Mouse (Mus musculus) kidney, embryonic 15.5 days (tissue): ENCODE data around the gene Slc8b1. TPM values are rescaled to one million over a fixed set of nuclear protein-coding genes. Genes with fewer than 3 reads are reported as not detected.

ENCODE experiments used
- ATAC-seq: fragments of 200-750 bp; cut with Nextera tagmentation; replicated peaks from 2 replicates; pipeline ENCODE4 v1.8.0; 2017; ENCODE audit warnings: moderate TSS enrichment; ENCODE audit not compliant: low FRiP score
- H3K27ac ChIP-seq: fragments of 300-500 bp; sonication (generic); 2 replicates; pipeline ENCODE4 v1.5.1; 2015; ENCODE audit warnings: mild to moderate bottlenecking, inconsistent platforms
- H3K27me3 ChIP-seq: fragments of 300-500 bp; sonication (generic); 2 replicates; pipeline ENCODE4 v1.6.1; 2015; ENCODE audit warnings: inconsistent platforms
- H3K36me3 ChIP-seq: fragments of 300-500 bp; sonication (generic); 2 replicates; pipeline ENCODE4 v1.6.1; 2015; ENCODE audit warnings: inconsistent platforms
- H3K4me1 ChIP-seq: fragments of 300-500 bp; sonication (generic); 2 replicates; pipeline ENCODE4 v1.6.1; 2015; ENCODE audit warnings: inconsistent platforms
- H3K4me2 ChIP-seq: fragments of 300-500 bp; sonication (generic); 2 replicates; pipeline ENCODE4 v1.6.1; 2015; ENCODE audit warnings: moderate library complexity, mild to moderate bottlenecking, inconsistent platforms
- H3K4me3 ChIP-seq: fragments of 300-500 bp; sonication (generic); replicated peaks from 2 replicates; pipeline ENCODE4 v1.5.1; 2015; ENCODE audit warnings: mild to moderate bottlenecking, inconsistent platforms
- H3K9ac ChIP-seq: fragments of 300-500 bp; sonication (generic); 2 replicates; pipeline ENCODE4 v1.6.1; 2015; ENCODE audit warnings: mild to moderate bottlenecking, inconsistent platforms
- H3K9me3 ChIP-seq: fragments of 300-500 bp; sonication (generic); replicated peaks from 2 replicates; pipeline ENCODE4 v1.6.1; 2016; ENCODE audit warnings: inconsistent platforms
- WGBS: fragments of 180-500 bp; shearing (Covaris S2); methylation state at CpG from one replicate; pipeline ENCODE4 v1.1.7; 2015; ENCODE audit warnings: mixed read lengths; 5-methylcytosine and 5-hydroxymethylcytosine counted together
- polyA plus RNA-seq: library from polyadenylated mRNA; unstranded; fragments of >200 nt; fragmentation: Nextera tagmentation; extraction: Ambion mirVana; gene quantifications from 2 replicates; pipeline ENCODE4 v1.2.1, GENCODE M21; 2015

Slc8b1 gene
- polyA plus RNA-seq, 1 experiment from 2014 or later = 9.7 TPM

GRCm38 (mm10) chr5:120562956-120563913 lies 52.3 kb downstream of the Slc8b1 start:
- peaks cover 96% of the 10 kb centered on the region for H3K4me1 ChIP-seq
- H3K27ac ChIP-seq = peak overlapping the region; percentile 97
- H3K36me3 ChIP-seq = no peaks in the 10 kb centered on the region
- no peak overlapping the region for H3K9ac ChIP-seq
- H3K4me3 ChIP-seq = no peak overlapping the region
- H3K4me2 ChIP-seq = peak overlapping the region; percentile 40
- H3K9me3 ChIP-seq = no peaks in the 10 kb centered on the region
- WGBS = 11% methylated on average over 28 of the region's 28 CpGs
- no peaks in the 10 kb centered on the region for H3K27me3 ChIP-seq
- peak; percentile 69 for ATAC-seq

DNA sequence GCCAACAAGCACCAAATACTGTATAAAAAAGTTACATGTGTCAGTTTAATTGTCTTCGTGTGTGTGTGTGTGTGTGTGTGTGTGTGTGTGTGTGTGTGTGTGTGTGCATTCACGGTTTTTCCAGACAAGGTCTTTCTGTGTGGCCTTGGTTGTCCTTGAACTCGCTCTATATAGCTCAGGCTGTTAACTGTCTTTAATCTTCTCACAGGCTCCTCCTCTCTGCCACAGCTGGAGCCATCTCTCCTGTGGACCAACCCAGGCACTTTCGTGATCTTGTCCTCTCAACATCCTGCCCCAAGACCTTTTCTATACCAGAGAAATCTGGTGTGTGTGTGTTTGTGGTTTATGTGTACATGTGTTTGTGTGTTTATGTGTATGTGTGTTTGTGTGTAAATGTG lies 52.9 kb downstream of the Slc8b1 start:
- Histone ChIP-seq H3K4me3 (no peak overlapping the region), H3K4me1 (peaks cover 96% of the 10 kb centered on the region), H3K4me2 (peak overlapping the region; percentile 40; the same call in 1 of the 2 replicates), H3K9ac (no peak overlapping the region), H3K9me3 (no peaks in the 10 kb centered on the region), H3K27me3 (no peaks in the 10 kb centered on the region), H3K36me3 (no peaks in the 10 kb centered on the region), H3K27ac (peak overlapping the region; percentile 97)
- 20% methylated on average over 4 of the region's 4 CpGs for WGBS
- no peak for ATAC-seq

DNA sequence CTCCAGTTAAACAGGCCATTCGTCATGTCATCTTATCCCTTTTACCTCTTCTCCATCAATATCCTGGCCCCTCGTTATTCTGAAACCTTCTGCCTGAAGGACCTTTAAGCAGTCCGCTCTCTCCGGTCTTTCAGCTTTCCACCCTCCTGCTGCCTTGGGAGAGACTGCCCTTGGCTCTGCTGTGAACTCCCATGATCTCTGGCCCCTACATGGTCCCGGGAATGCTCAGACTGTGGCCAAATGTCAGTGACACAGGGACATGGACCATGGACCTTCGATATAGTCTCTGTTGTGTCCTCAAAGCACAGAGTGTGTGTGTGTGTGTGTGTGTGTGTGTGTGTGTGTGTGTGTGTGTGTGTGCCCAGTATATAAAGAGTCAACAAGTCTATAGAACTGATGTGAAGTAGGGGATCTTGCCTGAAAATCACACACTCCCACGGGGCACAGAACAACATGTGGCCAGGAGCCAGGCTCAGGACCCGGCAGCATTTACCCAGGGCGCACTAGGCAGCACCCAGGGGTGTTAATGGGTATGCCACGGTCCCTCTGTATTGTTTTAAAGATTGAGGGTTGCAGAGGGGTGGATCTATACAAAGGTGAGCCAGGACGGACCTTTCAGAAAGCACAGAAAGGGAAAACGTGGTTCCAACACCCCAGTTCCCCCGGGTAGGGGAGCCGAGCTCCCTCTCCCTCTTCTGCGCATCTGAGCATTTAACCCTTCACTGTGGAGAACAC lies 54.4 kb downstream of the Slc8b1 start:
- Histone ChIP-seq H3K4me1 (peaks cover 96% of the 10 kb centered on the region), H3K9me3 (no peaks in the 10 kb centered on the region), H3K4me3 (no peak overlapping the region), H3K27me3 (no peaks in the 10 kb centered on the region), H3K27ac (peak overlapping the region; percentile 82), H3K4me2 (0 out of 2 replicates have a peak overlapping the region, but pooled peaks have one; percentile 9), H3K9ac (0 out of 2 replicates have a peak overlapping the region, but pooled peaks have one; percentile 21), H3K36me3 (no peaks in the 10 kb centered on the region)
- ATAC-seq = no peak
- WGBS = 39% methylated on average over 15 of the region's 15 CpGs

- H3K4me3 ChIP-seq = no peak overlapping the region
- peaks cover 96% of the 10 kb centered on the region for H3K4me1 ChIP-seq
- peak overlapping the region; percentile 82 for H3K27ac ChIP-seq
- no peak for ATAC-seq
- no peaks in the 10 kb centered on the region for H3K9me3 ChIP-seq
- 0 out of 2 replicates have a peak overlapping the region, but pooled peaks have one; percentile 21 for H3K9ac ChIP-seq
- no peaks in the 10 kb centered on the region for H3K36me3 ChIP-seq
- no peak overlapping the region for H3K4me2 ChIP-seq
- WGBS = 52% methylated on average over 5 of the region's 5 CpGs
- no peaks in the 10 kb centered on the region for H3K27me3 ChIP-seq
Observed at GRCm38 (mm10) chr5:120566101-120566500, 55.1 kb downstream of the Slc8b1 start.

DNA sequence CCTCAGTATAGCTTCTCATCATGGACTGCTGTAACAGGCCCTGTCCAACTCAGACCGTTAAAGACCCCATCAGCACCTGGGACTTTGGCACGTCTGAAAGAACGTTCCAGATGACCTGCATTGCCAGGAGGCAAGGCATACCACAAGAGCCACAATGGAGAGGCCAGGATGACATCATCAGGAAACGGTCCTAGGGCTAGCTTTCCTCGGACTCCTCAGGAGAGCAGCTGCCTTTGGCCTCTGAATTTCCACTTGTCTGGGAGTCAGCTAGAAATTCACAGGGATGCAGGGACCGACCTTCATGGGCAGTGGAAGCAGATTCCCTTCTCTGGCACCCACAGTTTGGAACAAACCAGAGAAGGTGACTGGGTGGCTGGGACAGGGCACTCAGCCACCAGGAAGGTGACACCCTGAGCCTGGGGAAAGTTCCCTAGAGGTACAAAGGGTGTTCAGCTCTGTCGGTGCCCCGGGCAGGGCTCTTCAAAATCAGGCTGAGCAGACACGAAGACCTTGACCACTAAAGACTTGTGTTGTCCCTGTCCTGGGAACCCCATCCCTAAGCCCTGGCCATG lies 55.8 kb downstream of the Slc8b1 start:
- Histone ChIP-seq H3K9ac (no peak overlapping the region), H3K4me3 (no peak overlapping the region), H3K9me3 (no peaks in the 10 kb centered on the region), H3K4me2 (no peak overlapping the region), H3K27me3 (no peaks in the 10 kb centered on the region), H3K27ac (peak overlapping the region; percentile 82), H3K36me3 (no peaks in the 10 kb centered on the region), H3K4me1 (peaks cover 99% of the 10 kb centered on the region)
- no peak for ATAC-seq
- 33% methylated on average over 9 of the region's 9 CpGs for whole genome bisulfite sequencing

- Histone ChIP-seq H3K4me3 (no peak overlapping the region), H3K36me3 (no peaks in the 10 kb centered on the region), H3K9ac (no peak overlapping the region; the same call in 1 of the 2 replicates), H3K27me3 (0 out of 2 replicates have a peak, but pooled peaks cover under 1% of the 10 kb centered on the region), H3K9me3 (no peaks in the 10 kb centered on the region), H3K4me2 (peak overlapping the region; percentile 10; the same call in 1 of the 2 replicates), H3K27ac (peak overlapping the region; percentile 82), H3K4me1 (peaks cover 97% of the 10 kb centered on the region)
- no peak for ATAC-seq
- WGBS = 10% methylated on average over 21 of the region's 21 CpGs
Observed at GRCm38 (mm10) chr5:120567253-120567701, 56.3 kb downstream of the Slc8b1 start.

GRCm38 (mm10) chr5:120567761-120568211 lies 56.8 kb downstream of the Slc8b1 start:
- Histone ChIP-seq H3K9ac (no peak overlapping the region; the same call in 1 of the 2 replicates), H3K9me3 (no peaks in the 10 kb centered on the region), H3K36me3 (0 out of 2 replicates have a peak, but pooled peaks cover under 1% of the 10 kb centered on the region), H3K27me3 (0 out of 2 replicates have a peak, but pooled peaks cover 5% of the 10 kb centered on the region), H3K4me2 (peak overlapping the region; percentile 10), H3K4me1 (peaks cover 95% of the 10 kb centered on the region), H3K27ac (peak overlapping the region; percentile 82), H3K4me3 (no peak overlapping the region)
- ATAC-seq = no peak
- 43% methylated on average over 14 of the region's 14 CpGs for WGBS

DNA sequence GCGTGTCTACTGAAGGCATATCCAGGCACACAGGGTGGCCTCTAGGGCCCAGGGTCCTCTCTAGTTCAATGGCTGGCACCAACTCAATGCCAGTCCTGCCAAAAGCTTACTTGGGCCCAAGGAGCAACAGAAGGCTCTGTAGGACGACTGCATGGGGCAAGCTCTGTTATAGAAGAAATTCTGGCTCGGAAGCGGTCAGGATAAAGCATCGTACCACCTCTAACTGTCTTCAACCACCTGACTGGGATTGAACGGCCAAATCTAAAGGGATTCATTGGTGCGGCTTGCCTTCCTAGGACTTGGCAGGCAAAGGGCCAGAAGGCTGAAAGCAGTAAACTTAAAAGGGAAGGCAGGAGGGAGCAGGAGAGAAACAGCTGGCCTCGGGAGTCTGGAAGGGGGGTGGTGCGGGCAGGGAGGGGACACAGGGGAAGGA lies 57.4 kb downstream of the Slc8b1 start:
- H3K36me3 ChIP-seq = peaks cover 6% of the 10 kb centered on the region; the same call in 1 of the 2 replicates

DNA sequence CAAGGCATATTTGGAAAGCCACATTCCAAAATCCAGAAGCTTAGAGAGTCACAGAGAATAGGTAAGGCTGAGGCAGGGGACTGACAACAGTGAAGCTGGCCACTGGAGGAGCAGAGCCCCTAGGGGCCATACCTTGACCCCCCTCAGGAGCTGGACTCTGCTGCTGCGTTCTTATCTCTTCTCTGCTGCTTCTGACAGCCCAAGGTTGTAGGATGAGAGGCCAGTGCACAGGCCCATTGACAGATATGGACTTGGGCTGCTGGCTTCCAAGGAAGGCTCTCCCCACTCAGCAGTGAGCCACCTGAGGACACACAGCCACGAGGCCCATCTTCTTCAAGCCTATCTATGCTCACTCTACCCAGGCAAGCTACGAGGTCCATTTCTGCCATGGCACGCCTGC lies 58.0 kb downstream of the Slc8b1 start:
- Histone ChIP-seq H3K4me2 (no peak overlapping the region), H3K36me3 (peaks cover 8% of the 10 kb centered on the region; the same call in 1 of the 2 replicates), H3K9ac (no peak overlapping the region), H3K27ac (peak overlapping the region; percentile 82), H3K9me3 (no peaks in the 10 kb centered on the region), H3K27me3 (peaks cover 11% of the 10 kb centered on the region; the same call in 1 of the 2 replicates), H3K4me3 (no peak overlapping the region), H3K4me1 (peaks cover 83% of the 10 kb centered on the region)
- no peak for ATAC-seq
- WGBS = 76% methylated on average over 4 of the region's 4 CpGs

More for the DNA sequence above, 57.4 kb downstream of the Slc8b1 start:
- Histone ChIP-seq H3K27ac (peak overlapping the region; percentile 82), H3K4me1 (peaks cover 89% of the 10 kb centered on the region), H3K27me3 (peaks cover 9% of the 10 kb centered on the region; the same call in 1 of the 2 replicates), H3K9ac (no peak overlapping the region; the same call in 1 of the 2 replicates), H3K4me2 (0 out of 2 replicates have a peak overlapping the region, but pooled peaks have one; percentile 10), H3K9me3 (no peaks in the 10 kb centered on the region), H3K4me3 (no peak overlapping the region)
- 54% methylated on average over 9 of the region's 9 CpGs for WGBS
- no peak for ATAC-seq

GRCm38 (mm10) chr5:120569791-120570190 lies 58.8 kb downstream of the Slc8b1 start:
- H3K27ac ChIP-seq = no peak overlapping the region
- peaks cover 8% of the 10 kb centered on the region; the same call in 1 of the 2 replicates for H3K36me3 ChIP-seq
- H3K4me3 ChIP-seq = no peak overlapping the region
- no peak for ATAC-seq
- H3K4me2 ChIP-seq = no peak overlapping the region
- WGBS = 58% methylated on average over 3 of the region's 3 CpGs
- peaks cover 79% of the 10 kb centered on the region for H3K4me1 ChIP-seq
- H3K9ac ChIP-seq = no peak overlapping the region
- H3K27me3 ChIP-seq = peaks cover 16% of the 10 kb centered on the region; the same call in 1 of the 2 replicates
- H3K9me3 ChIP-seq = no peaks in the 10 kb centered on the region

DNA sequence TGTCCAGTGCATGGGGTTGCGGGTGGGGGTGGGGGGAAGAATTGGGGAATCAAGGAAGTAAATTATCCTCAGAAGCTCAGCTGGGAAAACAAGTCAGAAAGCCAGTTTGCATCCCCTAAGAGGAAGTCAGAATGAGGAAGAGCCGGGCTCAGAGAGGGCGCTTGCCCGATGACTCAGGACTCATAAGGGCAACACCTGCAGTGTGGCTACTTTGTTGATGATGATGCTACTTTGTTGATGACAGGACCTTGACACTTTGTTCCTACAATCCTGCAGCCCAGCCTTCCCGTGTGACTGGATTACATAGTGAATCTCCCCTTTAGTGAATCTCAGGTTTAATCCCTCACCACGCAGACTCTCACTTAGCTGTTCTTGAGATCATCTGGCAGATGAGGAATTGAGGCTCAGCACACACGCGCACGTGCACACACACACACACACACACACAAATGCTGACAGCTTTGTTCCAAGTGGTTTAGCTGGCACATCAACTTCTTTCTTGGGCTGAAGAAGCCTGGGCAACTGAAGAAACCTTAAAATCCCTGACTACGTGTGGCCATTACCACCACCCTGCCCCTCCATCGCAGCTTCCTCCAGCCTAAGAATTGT lies 59.4 kb downstream of the Slc8b1 start:
- H3K9me3 ChIP-seq = no peaks in the 10 kb centered on the region
- ATAC-seq = no peak
- peaks cover 8% of the 10 kb centered on the region; the same call in 1 of the 2 replicates for H3K36me3 ChIP-seq
- peaks cover 16% of the 10 kb centered on the region; the same call in 1 of the 2 replicates for H3K27me3 ChIP-seq
- peak overlapping the region; percentile 76 for H3K27ac ChIP-seq
- H3K4me1 ChIP-seq = peaks cover 79% of the 10 kb centered on the region
- WGBS = 70% methylated on average over 11 of the region's 11 CpGs
- H3K4me2 ChIP-seq = 0 out of 2 replicates have a peak overlapping the region, but pooled peaks have one; percentile 26
- H3K4me3 ChIP-seq = no peak overlapping the region
- H3K9ac ChIP-seq = no peak overlapping the region
